Mouse (Mus musculus): ENCODE data around the gene Apob. TPM values are rescaled to one million over a fixed set of nuclear protein-coding genes. Genes with fewer than 3 reads are reported as not detected.
"Not testable (repeated sequence)": the region's sequence is repeated elsewhere in the genome, so short reads cannot be mapped to it uniquely, and the experiment has no call there.

Gene Apob
- polyA plus RNA-seq, 1 experiment from 2014 or later, result 1.3 TPM

DNA sequence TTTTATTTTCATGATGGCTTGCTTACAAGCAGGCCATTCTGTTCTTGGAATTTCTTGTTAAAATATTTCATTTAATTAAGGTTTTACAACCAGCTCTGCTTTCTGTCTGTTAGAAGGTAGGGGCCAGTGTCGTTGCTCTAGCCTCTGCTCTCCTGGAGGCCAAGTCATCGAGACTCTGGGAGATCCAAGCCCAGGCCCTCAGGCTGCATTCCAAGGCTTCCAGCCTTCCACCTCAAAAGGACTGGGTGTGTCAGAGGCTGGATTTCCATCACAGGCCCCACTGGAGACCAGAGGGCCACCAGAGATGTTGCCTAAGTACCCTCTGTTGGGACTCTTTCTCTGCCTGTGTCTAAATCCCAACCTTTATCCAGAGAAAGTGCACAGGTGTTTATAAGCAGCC, 52.6 kb downstream of the Apob start:
- Histone ChIP-seq H3K4me1 (replicated peaks; ENCODE audit: control insufficient read depth, insufficient read depth) (no peaks in the 10 kb centered on the region), H3K4me2 (replicated peaks; ENCODE audit: low read depth) (no peak overlapping the region), H3K4me3 (ENCODE audit: low read depth, low read length) (no peak overlapping the region), H3K27ac (replicated peaks) (no peak overlapping the region), H3K9me3 (ENCODE audit: control insufficient read depth, low read length) (no peaks in the 10 kb centered on the region), H3K27me3 (ENCODE audit: control insufficient read depth, insufficient read depth, low read length) (no peaks in the 10 kb centered on the region), H3K36me3 (ENCODE audit: control insufficient read depth, insufficient read depth, low read length) (no peaks in the 10 kb centered on the region), H3K9ac (ENCODE audit: low read length) (no peak overlapping the region)
- DNase-seq (ENCODE audit: low spot score) (no peak), ATAC-seq (ENCODE audit: low FRiP score, low TSS enrichment) (no peak)
- TF ChIP-seq CTCF (IDR thresholded peaks at IDR 0.05; ENCODE audit: low read depth) (no peak), EP300 (optimal IDR thresholded peaks at IDR 0.05) (no peak)
- WGBS, result 42% methylated on average over 2 of the region's 2 CpGs

DNA sequence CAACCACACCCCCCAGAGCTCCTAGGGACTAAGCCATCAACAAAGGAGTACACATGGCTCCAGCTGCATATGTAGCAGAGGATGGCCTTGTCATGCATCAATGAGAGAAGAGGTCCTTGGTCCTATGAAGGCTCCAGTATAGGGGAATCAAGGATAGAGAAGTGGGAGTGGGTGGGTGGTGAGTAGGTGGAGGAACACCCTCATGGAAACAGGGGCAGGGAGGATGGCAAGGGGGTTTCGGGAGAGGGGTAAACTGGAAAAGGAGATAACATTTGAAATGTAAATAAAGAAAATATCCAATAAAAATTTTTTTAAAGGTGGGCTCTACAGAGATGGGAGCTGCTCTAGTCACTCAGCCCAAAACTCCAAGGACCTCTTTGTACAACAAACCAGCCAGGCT, 53.7 kb downstream of the Apob start:
- not testable (repeated sequence) for DNase-seq (ENCODE audit: low spot score); H3K4me1 ChIP-seq (replicated peaks; ENCODE audit: control insufficient read depth, insufficient read depth); ATAC-seq (ENCODE audit: low FRiP score, low TSS enrichment); H3K4me2 ChIP-seq (replicated peaks; ENCODE audit: low read depth); H3K4me3 ChIP-seq (ENCODE audit: low read depth, low read length); H3K27me3 ChIP-seq (ENCODE audit: control insufficient read depth, insufficient read depth, low read length); H3K36me3 ChIP-seq (ENCODE audit: control insufficient read depth, insufficient read depth, low read length); H3K27ac ChIP-seq (replicated peaks); H3K9ac ChIP-seq (ENCODE audit: low read length); H3K9me3 ChIP-seq (ENCODE audit: control insufficient read depth, low read length)
- 79% methylated on average over 1 of the region's 1 CpGs for WGBS

DNA sequence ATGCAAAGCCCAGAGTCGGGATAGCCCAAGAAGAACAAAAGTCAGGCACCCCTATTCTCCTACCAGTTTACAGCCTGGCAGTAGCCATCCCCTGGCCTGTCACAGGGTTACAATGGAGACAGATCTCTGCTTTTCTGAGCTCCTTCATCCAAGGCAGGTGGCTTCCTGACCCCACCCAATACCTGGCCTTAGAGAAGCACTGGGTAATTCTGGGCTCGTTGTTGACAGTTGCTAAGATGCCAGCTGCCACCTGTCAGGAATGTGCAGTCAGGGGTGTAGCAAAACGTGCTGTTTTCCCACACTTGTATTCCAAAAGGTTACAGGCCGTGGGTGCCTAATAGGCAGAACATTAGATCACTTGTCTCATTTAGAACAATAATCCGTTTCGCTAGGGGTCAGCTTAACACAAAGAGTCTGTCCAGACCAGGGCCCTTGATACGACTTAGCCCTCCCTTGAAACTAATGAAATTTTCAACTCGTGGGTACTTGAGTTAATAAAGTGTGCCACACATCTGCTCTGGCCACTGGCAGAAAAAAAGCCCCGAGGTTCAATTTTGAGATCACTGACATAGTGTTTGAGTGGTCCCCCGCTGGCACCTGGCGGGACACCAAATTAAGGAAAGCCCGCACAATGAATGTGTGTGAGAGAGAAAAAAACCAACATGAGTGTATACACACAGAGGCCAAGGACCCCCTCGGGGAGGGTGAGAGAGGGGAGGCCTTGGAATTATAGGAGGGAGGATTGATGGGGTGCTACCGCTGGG, 54.3 kb downstream of the Apob start:
- WGBS, result 63% methylated on average over 14 of the region's 14 CpGs
- Histone ChIP-seq H3K4me2 (replicated peaks; ENCODE audit: low read depth) (no peak overlapping the region), H3K9me3 (ENCODE audit: control insufficient read depth, low read length) (no peaks in the 10 kb centered on the region), H3K36me3 (ENCODE audit: control insufficient read depth, insufficient read depth, low read length) (no peaks in the 10 kb centered on the region), H3K4me1 (replicated peaks; ENCODE audit: control insufficient read depth, insufficient read depth) (no peaks in the 10 kb centered on the region), H3K4me3 (ENCODE audit: low read depth, low read length) (no peak overlapping the region), H3K27me3 (ENCODE audit: control insufficient read depth, insufficient read depth, low read length) (no peaks in the 10 kb centered on the region), H3K27ac (replicated peaks) (no peak overlapping the region), H3K9ac (ENCODE audit: low read length) (no peak overlapping the region)
- TF ChIP-seq CTCF (IDR thresholded peaks at IDR 0.05; ENCODE audit: low read depth), result no peak
- TF ChIP-seq EP300 (optimal IDR thresholded peaks at IDR 0.05), result no peak
- no peak for ATAC-seq (ENCODE audit: low FRiP score, low TSS enrichment)
- DNase-seq (ENCODE audit: low spot score), result no peak

DNA sequence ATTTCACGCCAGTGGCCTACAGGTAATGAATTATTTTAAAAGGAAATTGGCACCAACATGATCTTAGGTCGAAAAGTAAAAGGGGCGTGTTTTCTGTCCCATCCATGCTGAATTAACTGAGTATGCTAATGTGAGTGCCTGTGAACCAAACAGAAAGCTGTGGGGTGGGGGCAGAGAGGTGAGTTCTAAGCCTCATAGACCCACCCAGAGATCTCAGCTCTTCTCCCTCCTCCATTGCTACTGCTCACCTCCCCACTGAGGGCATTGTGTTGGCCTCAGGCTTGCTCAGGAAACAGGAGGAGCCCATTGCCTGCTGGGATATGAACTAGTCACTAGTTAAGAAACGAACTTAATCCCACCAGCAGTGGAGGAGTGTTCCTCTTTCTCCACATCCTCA, 54.9 kb downstream of the Apob start:
- Histone ChIP-seq H3K4me1 (replicated peaks; ENCODE audit: control insufficient read depth, insufficient read depth) (no peaks in the 10 kb centered on the region), H3K9me3 (ENCODE audit: control insufficient read depth, low read length) (no peaks in the 10 kb centered on the region), H3K36me3 (ENCODE audit: control insufficient read depth, insufficient read depth, low read length) (no peaks in the 10 kb centered on the region), H3K4me2 (replicated peaks; ENCODE audit: low read depth) (no peak overlapping the region), H3K4me3 (ENCODE audit: low read depth, low read length) (no peak overlapping the region), H3K27ac (replicated peaks) (no peak overlapping the region), H3K9ac (ENCODE audit: low read length) (no peak overlapping the region), H3K27me3 (ENCODE audit: control insufficient read depth, insufficient read depth, low read length) (no peaks in the 10 kb centered on the region)
- ATAC-seq (ENCODE audit: low FRiP score, low TSS enrichment) (no peak), DNase-seq (ENCODE audit: low spot score) (no peak)
- WGBS, result 44% methylated on average over 4 of the region's 4 CpGs
- TF ChIP-seq CTCF (IDR thresholded peaks at IDR 0.05; ENCODE audit: low read depth), result no peak
- no peak for TF ChIP-seq EP300 (optimal IDR thresholded peaks at IDR 0.05)

DNA sequence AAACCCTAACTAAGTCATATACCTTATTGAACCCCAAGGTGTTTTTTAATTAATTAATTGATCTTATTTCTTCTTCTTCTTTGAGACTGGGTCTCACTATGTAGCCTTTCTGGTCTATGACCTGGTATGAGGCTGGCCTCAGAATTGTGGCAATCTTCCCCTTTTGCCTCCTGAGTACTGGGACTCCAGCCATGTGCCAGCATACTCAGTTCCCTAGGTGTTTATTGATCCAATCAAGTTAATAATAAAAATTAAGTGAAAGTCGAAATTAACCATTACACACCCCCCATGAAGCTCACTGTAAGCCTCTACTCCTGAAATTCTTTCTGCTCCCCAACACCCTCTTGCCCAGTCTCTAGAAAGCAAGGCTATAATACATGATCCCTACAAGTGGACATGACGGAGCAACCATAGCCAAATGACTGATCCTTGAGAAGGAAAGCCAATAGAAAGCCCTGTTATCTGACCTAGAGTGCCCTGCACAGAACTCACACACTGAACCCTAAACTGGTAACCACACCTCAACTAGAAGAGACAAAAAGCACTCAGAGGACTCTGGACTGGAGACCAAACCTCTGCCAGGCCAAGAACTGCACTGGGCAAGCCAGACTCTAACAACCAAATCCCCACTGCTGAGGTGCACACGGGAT, 60.8 kb downstream of the Apob start:
- Histone ChIP-seq H3K4me2 (replicated peaks; ENCODE audit: low read depth) (no peak overlapping the region), H3K4me3 (ENCODE audit: low read depth, low read length) (no peak overlapping the region), H3K36me3 (ENCODE audit: control insufficient read depth, insufficient read depth, low read length) (no peaks in the 10 kb centered on the region), H3K27ac (replicated peaks) (no peak overlapping the region), H3K4me1 (replicated peaks; ENCODE audit: control insufficient read depth, insufficient read depth) (no peaks in the 10 kb centered on the region), H3K9me3 (ENCODE audit: control insufficient read depth, low read length) (no peaks in the 10 kb centered on the region), H3K9ac (ENCODE audit: low read length) (no peak overlapping the region), H3K27me3 (ENCODE audit: control insufficient read depth, insufficient read depth, low read length) (no peaks in the 10 kb centered on the region)
- ATAC-seq (ENCODE audit: low FRiP score, low TSS enrichment) (no peak), DNase-seq (ENCODE audit: low spot score) (no peak)
- no peak for TF ChIP-seq EP300 (optimal IDR thresholded peaks at IDR 0.05)
- no peak for TF ChIP-seq CTCF (IDR thresholded peaks at IDR 0.05; ENCODE audit: low read depth)
- 76% methylated on average over 3 of the region's 3 CpGs for WGBS

DNA sequence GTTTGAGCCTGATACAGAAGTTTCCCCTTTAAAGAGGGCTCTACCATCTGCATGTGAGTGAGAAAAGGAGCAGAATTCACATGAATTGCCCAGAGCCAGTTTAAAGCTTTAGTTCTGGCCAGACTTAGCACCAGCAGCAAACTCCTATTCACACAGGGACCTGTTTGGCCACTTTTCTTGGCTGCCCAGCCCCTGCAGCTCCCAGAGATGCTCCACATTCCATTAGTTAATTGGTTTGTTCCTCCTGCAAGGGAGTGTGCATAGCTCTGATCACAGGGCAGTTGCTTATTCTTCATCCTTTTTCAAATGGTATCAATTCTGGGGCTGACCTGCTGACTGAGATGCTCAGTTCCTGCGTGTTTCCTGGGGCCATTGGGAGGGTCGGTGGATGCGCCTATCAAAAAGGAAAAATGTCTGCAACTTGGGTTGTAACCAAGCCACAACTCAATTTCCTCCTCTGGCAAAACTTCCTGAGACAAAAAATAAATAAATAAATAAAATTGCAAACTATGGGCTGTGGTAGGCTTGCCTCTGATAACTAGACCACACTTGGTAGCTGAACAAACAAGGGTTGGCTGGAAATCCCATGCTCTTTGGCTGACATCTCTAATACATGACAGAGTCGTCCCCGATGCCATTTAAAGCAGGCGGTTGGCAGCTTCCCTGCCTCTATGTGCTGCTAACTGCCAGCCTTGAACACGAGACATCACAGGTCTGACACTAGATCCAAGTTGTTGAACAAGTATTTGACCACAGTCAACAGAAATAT, 65.4 kb downstream of the Apob start:
- H3K4me1 ChIP-seq (replicated peaks; ENCODE audit: control insufficient read depth, insufficient read depth), result no peaks in the 10 kb centered on the region
- 58% methylated on average over 7 of the region's 7 CpGs for WGBS
- H3K27ac ChIP-seq (replicated peaks), result no peak overlapping the region
- no peak for TF ChIP-seq CTCF (IDR thresholded peaks at IDR 0.05; ENCODE audit: low read depth)
- TF ChIP-seq EP300 (optimal IDR thresholded peaks at IDR 0.05), result no peak
- ATAC-seq (ENCODE audit: low FRiP score, low TSS enrichment) (no peak), DNase-seq (ENCODE audit: low spot score) (no peak)
- H3K4me2 ChIP-seq (replicated peaks; ENCODE audit: low read depth), result no peak overlapping the region
- no peak overlapping the region for H3K9ac ChIP-seq (ENCODE audit: low read length)
- H3K9me3 ChIP-seq (ENCODE audit: control insufficient read depth, low read length), result no peaks in the 10 kb centered on the region
- no peak overlapping the region for H3K4me3 ChIP-seq (ENCODE audit: low read depth, low read length)
- H3K36me3 ChIP-seq (ENCODE audit: control insufficient read depth, insufficient read depth, low read length), result no peaks in the 10 kb centered on the region
- H3K27me3 ChIP-seq (ENCODE audit: control insufficient read depth, insufficient read depth, low read length), result no peaks in the 10 kb centered on the region

All from stomach, postnatal 0 days (tissue).